Mouse (Mus musculus): ENCODE data around the gene Pgr. TPM values are rescaled to one million over a fixed set of nuclear protein-coding genes. Genes with fewer than 3 reads are reported as not detected.
A peak's percentile ranks its signal among the peaks of the same experiment; 100 is the strongest.

Pgr gene
- polyA plus RNA-seq, 1 experiment from 2014 or later = 0.28 TPM

GRCm38 (mm10) chr9:9001170-9001569 lies 101.5 kb downstream of the Pgr start:
- Histone ChIP-seq H3K27ac (replicated peaks; ENCODE audit: low read depth, low read length) (no peak overlapping the region), H3K4me2 (ENCODE audit: low read depth, low read length) (no peak overlapping the region), H3K4me3 (ENCODE audit: low read depth, low read length) (no peak overlapping the region), H3K4me1 (ENCODE audit: control insufficient read depth, insufficient read depth, low read length) (no peaks in the 10 kb centered on the region), H3K9me3 (ENCODE audit: control insufficient read depth, low read length) (no peaks in the 10 kb centered on the region), H3K27me3 (replicated peaks; ENCODE audit: control insufficient read depth, insufficient read depth, low read length) (no peaks in the 10 kb centered on the region), H3K36me3 (ENCODE audit: control insufficient read depth, insufficient read depth, low read length) (peaks cover 50% of the 10 kb centered on the region), H3K9ac (ENCODE audit: low read depth, low read length) (no peak overlapping the region)
- ATAC-seq (ENCODE audit: low read depth) (no peak), DNase-seq (ENCODE audit: low spot score) (peak; percentile 20)

- Histone ChIP-seq H3K4me1 (ENCODE audit: control insufficient read depth, insufficient read depth, low read length) (no peaks in the 10 kb centered on the region), H3K27ac (replicated peaks; ENCODE audit: low read depth, low read length) (no peak overlapping the region), H3K4me2 (ENCODE audit: low read depth, low read length) (no peak overlapping the region), H3K4me3 (ENCODE audit: low read depth, low read length) (no peak overlapping the region), H3K27me3 (replicated peaks; ENCODE audit: control insufficient read depth, insufficient read depth, low read length) (no peaks in the 10 kb centered on the region), H3K9me3 (ENCODE audit: control insufficient read depth, low read length) (no peaks in the 10 kb centered on the region), H3K36me3 (ENCODE audit: control insufficient read depth, insufficient read depth, low read length) (peaks cover 51% of the 10 kb centered on the region), H3K9ac (ENCODE audit: low read depth, low read length) (no peak overlapping the region)
- ATAC-seq (ENCODE audit: low read depth) = no peak
- no peak for DNase-seq (ENCODE audit: low spot score)
- 94% methylated on average over 2 of the region's 2 CpGs for WGBS
Measured at GRCm38 (mm10) chr9:9015108-9015507, 115.5 kb downstream of the Pgr start.

Other genes starting within 250 kb of the Pgr start
- gene Gm16485, start 72.0 kb downstream of the Pgr start, polyA plus RNA-seq (2014; fragmentation: Nextera tagmentation; extraction: Ambion mirVana) = 0.05 TPM in 1 of 2 replicates, not detected in the other

Data from embryonic facial prominence, embryonic 14.5 days (tissue).